Comparison of ENCODE assay signal across 30 mouse cellular contexts in the genomic region with DNA sequence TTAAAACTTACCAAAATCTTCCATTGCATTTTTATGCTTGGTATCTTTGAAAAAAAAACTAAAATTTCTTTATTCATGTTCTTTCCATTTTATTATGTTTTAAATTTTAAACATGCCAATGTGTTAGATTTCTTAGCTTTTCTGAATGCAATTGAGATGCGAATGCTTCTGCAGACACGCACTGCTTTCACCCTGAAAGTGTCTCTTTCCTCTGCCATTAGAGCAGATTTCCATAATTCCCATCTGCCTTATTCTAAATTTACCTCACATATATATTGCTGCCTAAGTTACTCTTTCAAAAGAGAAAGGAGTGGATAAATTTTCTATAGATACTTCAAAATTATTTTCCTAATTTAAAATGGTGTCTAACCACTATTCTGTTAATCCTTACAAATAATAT.
"Had no signal": no experiment of that assay in that cellular context is flagged by ENCODE, and none has a peak within 500 bp of the region (broad histone marks: within the 10 kb centered on the region; RNA-seq: fewer than 3 reads in every experiment).

No protein-coding gene starts in this region.

- H3K4me3 ChIP-seq: gastrocnemius, adult 2 months; heart, adult 2 months; heart, embryonic 13.5 days; heart, embryonic 15.5 days; hindbrain, embryonic 10.5 days; hindbrain, embryonic 12.5 days; intestine, embryonic 15.5 days; layer of hippocampus, adult 2 months; left cerebral cortex, adult 2 months; limb, embryonic 10.5 days; limb, embryonic 12.5 days; liver, embryonic 13.5 days; liver, embryonic 15.5 days had no signal

- H3K36me3 ChIP-seq: heart, embryonic 13.5 days; heart, embryonic 15.5 days; hindbrain, embryonic 10.5 days; hindbrain, embryonic 12.5 days; intestine, embryonic 15.5 days; limb, embryonic 10.5 days; limb, embryonic 12.5 days; liver, embryonic 13.5 days; liver, embryonic 15.5 days had no signal

- H3K4me2 ChIP-seq: heart, embryonic 11.5 days; heart, embryonic 13.5 days; heart, embryonic 15.5 days; hindbrain, embryonic 12.5 days; hindbrain, embryonic 14.5 days; intestine, embryonic 15.5 days; limb, embryonic 12.5 days; liver, embryonic 11.5 days; liver, embryonic 13.5 days; liver, embryonic 15.5 days had no signal

- H3K27ac ChIP-seq: gastrocnemius, adult 2 months; heart, adult 2 months; heart, embryonic 13.5 days; heart, embryonic 15.5 days; hindbrain, embryonic 10.5 days; hindbrain, embryonic 12.5 days; hindbrain, embryonic 14.5 days; intestine, embryonic 15.5 days; layer of hippocampus, adult 2 months; left cerebral cortex, adult 2 months; limb, embryonic 10.5 days; limb, embryonic 12.5 days; liver, embryonic 13.5 days; liver, embryonic 15.5 days had no signal

- H3K9ac ChIP-seq: heart, embryonic 13.5 days; heart, embryonic 15.5 days; hindbrain, embryonic 12.5 days; hindbrain, embryonic 14.5 days; intestine, embryonic 15.5 days; limb, embryonic 12.5 days; liver, embryonic 13.5 days; liver, embryonic 15.5 days had no signal

- DNase-seq: gastrocnemius, adult 2 months; gastrocnemius, postnatal 10 days; gastrocnemius, postnatal 36 days; heart, adult 11 months; heart, adult 2 months; heart, postnatal 14 days; heart, postnatal 4 days; kidney, adult 18-20 months; kidney, adult 8-10 months; kidney, postnatal 10 days; kidney, postnatal 25 days; kidney, postnatal 4 days; liver; liver, embryonic 13.5 days had no signal

- H3K4me1 ChIP-seq: heart, embryonic 13.5 days; heart, embryonic 15.5 days; hindbrain, embryonic 10.5 days; hindbrain, embryonic 12.5 days; intestine, embryonic 15.5 days; limb, embryonic 10.5 days; limb, embryonic 12.5 days; liver, embryonic 13.5 days; liver, embryonic 15.5 days had no signal

- H3K9me3 ChIP-seq: heart, embryonic 13.5 days; heart, embryonic 15.5 days; hindbrain, embryonic 10.5 days; hindbrain, embryonic 12.5 days; intestine, embryonic 15.5 days; limb, embryonic 10.5 days; limb, embryonic 12.5 days; liver, embryonic 13.5 days; liver, embryonic 15.5 days had no signal

- H3K27me3 ChIP-seq: heart, embryonic 13.5 days; heart, embryonic 15.5 days; hindbrain, embryonic 12.5 days; intestine, embryonic 15.5 days; limb, embryonic 12.5 days; liver, embryonic 13.5 days; liver, embryonic 15.5 days had no signal

- ATAC-seq: hindbrain, embryonic 16.5 days; inflammation-experienced regulatory T-cells, adult 6 months; intestine, embryonic 15.5 days; intestine, postnatal 0 days had no signal
